Mouse (Mus musculus) embryonic fibroblast, embryonic 13.5 days (primary cell): Measurements from ENCODE around the gene Olfr1242.

Experiments used
- CTCF ChIP-seq: IDR thresholded peaks from 2 replicates; pipeline ENCODE4 v1.5.1; 2011; ENCODE audit warnings: mild to moderate bottlenecking, control low read depth, low read length, moderate library complexity, borderline replicate concordance; ENCODE audit not compliant: insufficient read depth
- POLR2A ChIP-seq: IDR thresholded peaks from 2 replicates; pipeline ENCODE4 v1.6.1; 2011; ENCODE audit warnings: low read depth, mild to moderate bottlenecking, control low read depth, low read length, moderate library complexity

DNA sequence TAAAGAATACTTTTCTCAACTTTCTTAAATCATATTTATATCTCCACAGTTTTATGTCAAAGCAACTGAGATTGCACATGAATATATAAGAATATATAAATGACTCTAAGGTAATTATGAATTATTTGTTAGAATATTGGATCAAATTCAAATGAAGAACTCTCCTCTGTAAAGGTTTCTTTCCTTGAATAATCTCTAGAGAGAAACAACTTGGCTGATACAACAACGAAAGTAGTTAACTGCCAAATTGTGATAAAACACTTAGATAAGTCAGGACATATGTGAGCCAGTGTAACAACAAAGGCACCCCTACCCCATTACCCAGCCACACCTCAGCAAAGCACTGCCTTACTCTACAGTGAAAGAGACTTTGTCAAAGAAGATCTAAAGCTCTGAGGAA, at the start of gene Olfr1242:
- TF ChIP-seq CTCF (no peak), POLR2A (no peak)
